Mouse (Mus musculus): ENCODE measurements around the gene Car7. TPM values are rescaled to one million over a fixed set of nuclear protein-coding genes. Genes with fewer than 3 reads are reported as not detected.

Gene Car7
- polyA plus RNA-seq (2014; fragmentation: Nextera tagmentation; extraction: Ambion mirVana) = 2.7 and 3.6 TPM in 2 replicates

GRCm38 (mm10) chr8:104533971-104534778 is at the start of gene Car7, which contains the start of gene Nae1:
Gene Car7, plus strand, starts transcription at chr8:104534689.
Gene Nae1, minus strand, starts transcription at chr8:104534637.
- Histone ChIP-seq H3K4me1 (ENCODE audit: control insufficient read depth, insufficient read depth, low read length) (peaks cover 20% of the 10 kb centered on the region), H3K27ac (replicated peaks; ENCODE audit: low read depth, low read length) (peak within 1 kb of the TSS; percentile 91), H3K4me2 (ENCODE audit: low read length) (peak within 1 kb of the TSS; percentile 70), H3K9me3 (ENCODE audit: control insufficient read depth, low read length) (no peaks in the 10 kb centered on the region), H3K9ac (replicated peaks; ENCODE audit: low read length) (peak within 1 kb of the TSS; percentile 92), H3K4me3 (replicated peaks; ENCODE audit: low read depth, low read length) (peak within 1 kb of the TSS; percentile 93), H3K36me3 (ENCODE audit: control insufficient read depth, insufficient read depth, low read length) (peaks cover 15% of the 10 kb centered on the region), H3K27me3 (ENCODE audit: control insufficient read depth, insufficient read depth, low read length) (peaks cover 4% of the 10 kb centered on the region; the same call in 1 of the 2 replicates)
- DNase-seq = peak; percentile 98
- peak; percentile 94 for ATAC-seq (ENCODE audit: low FRiP score, low TSS enrichment)
- under 1% methylated on average over 69 of the region's 70 CpGs for WGBS

GRCm38 (mm10) chr8:104509061-104510006 is 25.2 kb upstream of the Car7 start, which contains the start of gene Terb1:
Gene Terb1, minus strand, starts transcription at chr8:104509910.
- ATAC-seq (ENCODE audit: low FRiP score, low TSS enrichment) = peak; percentile 76
- H3K27ac ChIP-seq (replicated peaks; ENCODE audit: low read depth, low read length) = no peak within 1 kb of the TSS

GRCm38 (mm10) chr8:104510134-104510533 is 24.4 kb upstream of the Car7 start:
- Histone ChIP-seq H3K27ac (replicated peaks; ENCODE audit: low read depth, low read length) (no peak overlapping the region), H3K4me3 (replicated peaks; ENCODE audit: low read depth, low read length) (peak overlapping the region; percentile 54; the same call in 1 of the 2 replicates), H3K27me3 (ENCODE audit: control insufficient read depth, insufficient read depth, low read length) (no peaks in the 10 kb centered on the region), H3K36me3 (ENCODE audit: control insufficient read depth, insufficient read depth, low read length) (peaks cover 28% of the 10 kb centered on the region), H3K4me2 (ENCODE audit: low read length) (peak overlapping the region; percentile 100), H3K9me3 (ENCODE audit: control insufficient read depth, low read length) (no peaks in the 10 kb centered on the region), H3K4me1 (ENCODE audit: control insufficient read depth, insufficient read depth, low read length) (peaks cover 11% of the 10 kb centered on the region; the same call in 1 of the 2 replicates), H3K9ac (replicated peaks; ENCODE audit: low read length) (no peak overlapping the region)
- ATAC-seq (ENCODE audit: low FRiP score, low TSS enrichment) (no peak), DNase-seq (no peak)
- 87% methylated on average over 3 of the region's 3 CpGs for WGBS

More at GRCm38 (mm10) chr8:104509061-104510006, 25.2 kb upstream of the Car7 start, which contains the start of gene Terb1:
- Histone ChIP-seq H3K36me3 (ENCODE audit: control insufficient read depth, insufficient read depth, low read length) (peaks cover 21% of the 10 kb centered on the region), H3K27me3 (ENCODE audit: control insufficient read depth, insufficient read depth, low read length) (no peaks in the 10 kb centered on the region), H3K9me3 (ENCODE audit: control insufficient read depth, low read length) (no peaks in the 10 kb centered on the region), H3K9ac (replicated peaks; ENCODE audit: low read length) (peak within 1 kb of the TSS; percentile 80), H3K4me1 (ENCODE audit: control insufficient read depth, insufficient read depth, low read length) (peaks cover 11% of the 10 kb centered on the region; the same call in 1 of the 2 replicates), H3K4me3 (replicated peaks; ENCODE audit: low read depth, low read length) (peak within 1 kb of the TSS; percentile 54), H3K4me2 (ENCODE audit: low read length) (peak within 1 kb of the TSS; percentile 100)
- peak; percentile 72 for DNase-seq
- WGBS = 2% methylated on average over 64 of the region's 64 CpGs

- Histone ChIP-seq H3K27ac (replicated peaks; ENCODE audit: low read depth, low read length) (no peak overlapping the region), H3K27me3 (ENCODE audit: control insufficient read depth, insufficient read depth, low read length) (no peaks in the 10 kb centered on the region), H3K4me1 (ENCODE audit: control insufficient read depth, insufficient read depth, low read length) (no peaks in the 10 kb centered on the region), H3K36me3 (ENCODE audit: control insufficient read depth, insufficient read depth, low read length) (peaks cover 69% of the 10 kb centered on the region), H3K9ac (replicated peaks; ENCODE audit: low read length) (no peak overlapping the region), H3K9me3 (ENCODE audit: control insufficient read depth, low read length) (no peaks in the 10 kb centered on the region), H3K4me3 (replicated peaks; ENCODE audit: low read depth, low read length) (no peak overlapping the region), H3K4me2 (ENCODE audit: low read length) (no peak overlapping the region)
- DNase-seq (no peak), ATAC-seq (ENCODE audit: low FRiP score, low TSS enrichment) (no peak)
- 89% methylated on average over 5 of the region's 5 CpGs for WGBS
These were observed 16.6 kb upstream of the Car7 start for GRCm38 (mm10) chr8:104517872-104518271.

GRCm38 (mm10) chr8:104529671-104530070 is 4.8 kb upstream of the Car7 start:
- 89% methylated on average over 6 of the region's 6 CpGs for WGBS
- Histone ChIP-seq H3K4me1 (ENCODE audit: control insufficient read depth, insufficient read depth, low read length) (peaks cover 13% of the 10 kb centered on the region), H3K4me3 (replicated peaks; ENCODE audit: low read depth, low read length) (no peak overlapping the region), H3K4me2 (ENCODE audit: low read length) (no peak overlapping the region), H3K9ac (replicated peaks; ENCODE audit: low read length) (no peak overlapping the region), H3K9me3 (ENCODE audit: control insufficient read depth, low read length) (no peaks in the 10 kb centered on the region), H3K36me3 (ENCODE audit: control insufficient read depth, insufficient read depth, low read length) (peaks cover 40% of the 10 kb centered on the region), H3K27ac (replicated peaks; ENCODE audit: low read depth, low read length) (no peak overlapping the region), H3K27me3 (ENCODE audit: control insufficient read depth, insufficient read depth, low read length) (no peaks in the 10 kb centered on the region)
- ATAC-seq (ENCODE audit: low FRiP score, low TSS enrichment) (no peak), DNase-seq (no peak)

GRCm38 (mm10) chr8:104533551-104533950 is 938 bp upstream of the Car7 start:
- H3K4me2 ChIP-seq (ENCODE audit: low read length) = peak overlapping the region; percentile 70
- no peak overlapping the region for H3K27ac ChIP-seq (replicated peaks; ENCODE audit: low read depth, low read length)
- H3K4me1 ChIP-seq (ENCODE audit: control insufficient read depth, insufficient read depth, low read length) = peaks cover 20% of the 10 kb centered on the region
- DNase-seq = no peak
- no peaks in the 10 kb centered on the region for H3K27me3 ChIP-seq (ENCODE audit: control insufficient read depth, insufficient read depth, low read length)
- no peaks in the 10 kb centered on the region for H3K9me3 ChIP-seq (ENCODE audit: control insufficient read depth, low read length)
- H3K9ac ChIP-seq (replicated peaks; ENCODE audit: low read length) = peak overlapping the region; percentile 92
- H3K36me3 ChIP-seq (ENCODE audit: control insufficient read depth, insufficient read depth, low read length) = peaks cover 15% of the 10 kb centered on the region
- WGBS = 23% methylated on average over 7 of the region's 7 CpGs
- H3K4me3 ChIP-seq (replicated peaks; ENCODE audit: low read depth, low read length) = peak overlapping the region; percentile 93
- no peak for ATAC-seq (ENCODE audit: low FRiP score, low TSS enrichment)

GRCm38 (mm10) chr8:104534779-104535141 is 271 bp downstream of the Car7 start:
- 10% methylated on average over 9 of the region's 9 CpGs for WGBS
- Histone ChIP-seq H3K4me2 (ENCODE audit: low read length) (peak overlapping the region; percentile 70), H3K36me3 (ENCODE audit: control insufficient read depth, insufficient read depth, low read length) (peaks cover 9% of the 10 kb centered on the region), H3K27ac (replicated peaks; ENCODE audit: low read depth, low read length) (peak overlapping the region; percentile 91; the same call in 1 of the 2 replicates), H3K4me3 (replicated peaks; ENCODE audit: low read depth, low read length) (peak overlapping the region; percentile 93), H3K4me1 (ENCODE audit: control insufficient read depth, insufficient read depth, low read length) (peaks cover 20% of the 10 kb centered on the region), H3K9me3 (ENCODE audit: control insufficient read depth, low read length) (no peaks in the 10 kb centered on the region), H3K9ac (replicated peaks; ENCODE audit: low read length) (peak overlapping the region; percentile 92; the same call in 1 of the 2 replicates), H3K27me3 (ENCODE audit: control insufficient read depth, insufficient read depth, low read length) (peaks cover 7% of the 10 kb centered on the region; the same call in 1 of the 2 replicates)
- no peak for DNase-seq
- ATAC-seq (ENCODE audit: low FRiP score, low TSS enrichment) = peak; percentile 59; the same call in 1 of the 2 replicates

DNA sequence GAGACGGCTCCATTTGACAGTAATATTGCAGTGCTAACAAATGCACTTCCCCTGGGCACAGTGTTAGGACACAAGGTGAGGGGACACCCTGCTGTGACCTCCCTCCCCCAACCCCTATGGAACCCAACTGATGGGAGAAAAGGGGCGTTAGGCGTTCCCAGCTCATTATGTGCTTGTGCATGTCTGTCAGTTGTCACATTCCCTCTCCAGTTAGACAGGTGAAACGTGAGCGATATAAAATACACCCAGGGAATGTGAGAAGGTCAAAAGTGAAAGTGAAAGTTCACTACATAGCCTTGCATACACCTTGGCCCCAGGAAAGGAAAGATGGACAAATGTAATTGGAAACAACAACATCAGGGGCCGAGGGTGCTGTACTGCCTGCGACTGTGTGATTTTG is 889 bp downstream of the Car7 start:
- no peak overlapping the region; the same call in 1 of the 2 replicates for H3K4me3 ChIP-seq (replicated peaks; ENCODE audit: low read depth, low read length)
- DNase-seq (no peak), ATAC-seq (ENCODE audit: low FRiP score, low TSS enrichment) (no peak)
- peaks cover 14% of the 10 kb centered on the region for H3K27me3 ChIP-seq (ENCODE audit: control insufficient read depth, insufficient read depth, low read length)
- H3K4me2 ChIP-seq (ENCODE audit: low read length) = peak overlapping the region; percentile 70
- no peak overlapping the region for H3K27ac ChIP-seq (replicated peaks; ENCODE audit: low read depth, low read length)
- H3K9me3 ChIP-seq (ENCODE audit: control insufficient read depth, low read length) = no peaks in the 10 kb centered on the region
- H3K9ac ChIP-seq (replicated peaks; ENCODE audit: low read length) = no peak overlapping the region
- peaks cover 20% of the 10 kb centered on the region for H3K4me1 ChIP-seq (ENCODE audit: control insufficient read depth, insufficient read depth, low read length)
- WGBS = 49% methylated on average over 7 of the region's 7 CpGs
- peaks cover 3% of the 10 kb centered on the region; the same call in 1 of the 2 replicates for H3K36me3 ChIP-seq (ENCODE audit: control insufficient read depth, insufficient read depth, low read length)

All from midbrain, embryonic 14.5 days (tissue).